Mouse (Mus musculus) cerebellum, adult (tissue): Measurements from ENCODE around the gene Uvrag.

Experiments used
- ATAC-seq: cut with Nextera tagmentation; 2 replicates; pipeline ENCODE4 v1.9.2; 2017; ENCODE audit warnings: mild to moderate bottlenecking, moderate library complexity, mixed read lengths; ENCODE audit not compliant: insufficient number of reproducible peaks, low FRiP score, low TSS enrichment

Gene Uvrag

GRCm38 (mm10) chr7:99141919-99142606, 1.1 kb upstream of the Uvrag start:
- no peak for ATAC-seq

- no peak for ATAC-seq
Measured at GRCm38 (mm10) chr7:99140511-99140910, 430 bp downstream of the Uvrag start.

- ATAC-seq = no peak
Measured at GRCm38 (mm10) chr7:99139841-99140491, 975 bp downstream of the Uvrag start.

GRCm38 (mm10) chr7:99137541-99137940, 3.4 kb downstream of the Uvrag start:
- no peak for ATAC-seq

GRCm38 (mm10) chr7:99136789-99137188, 4.2 kb downstream of the Uvrag start:
- ATAC-seq = no peak

GRCm38 (mm10) chr7:99133811-99134402, 7.0 kb downstream of the Uvrag start:
- no peak for ATAC-seq

GRCm38 (mm10) chr7:99132597-99132996, 8.3 kb downstream of the Uvrag start:
- ATAC-seq = no peak

GRCm38 (mm10) chr7:99131819-99132353, 9.1 kb downstream of the Uvrag start:
- ATAC-seq = no peak

GRCm38 (mm10) chr7:99128965-99129364, 12.0 kb downstream of the Uvrag start:
- ATAC-seq = no peak

GRCm38 (mm10) chr7:99128020-99128950, 12.7 kb downstream of the Uvrag start:
- ATAC-seq = no peak

GRCm38 (mm10) chr7:99126057-99126456, 14.9 kb downstream of the Uvrag start:
- no peak for ATAC-seq

GRCm38 (mm10) chr7:99122651-99123050, 18.3 kb downstream of the Uvrag start:
- ATAC-seq = no peak

GRCm38 (mm10) chr7:99120865-99121521, 19.9 kb downstream of the Uvrag start:
- ATAC-seq = no peak

- ATAC-seq = no peak
Measured at GRCm38 (mm10) chr7:99120082-99120481, 20.9 kb downstream of the Uvrag start.

- ATAC-seq = no peak
Measured at GRCm38 (mm10) chr7:99116781-99117180, 24.2 kb downstream of the Uvrag start.

- peak; percentile 75 for ATAC-seq
Measured at GRCm38 (mm10) chr7:99114006-99114726, 26.8 kb downstream of the Uvrag start.

GRCm38 (mm10) chr7:99107566-99107965, 33.4 kb downstream of the Uvrag start:
- no peak for ATAC-seq

GRCm38 (mm10) chr7:99106714-99107270, 34.1 kb downstream of the Uvrag start:
- ATAC-seq = no peak
